Mouse (Mus musculus) cerebellum, adult (tissue): Measurements from ENCODE around the gene Sigirr.
A peak's percentile ranks its signal among the peaks of the same experiment; 100 is the strongest.

Experiments
- ATAC-seq: cut with Nextera tagmentation; 2 replicates; pipeline ENCODE4 v1.9.2; 2017; ENCODE audit warnings: mild to moderate bottlenecking, moderate library complexity, mixed read lengths; ENCODE audit not compliant: insufficient number of reproducible peaks, low FRiP score, low TSS enrichment

Sigirr gene

DNA sequence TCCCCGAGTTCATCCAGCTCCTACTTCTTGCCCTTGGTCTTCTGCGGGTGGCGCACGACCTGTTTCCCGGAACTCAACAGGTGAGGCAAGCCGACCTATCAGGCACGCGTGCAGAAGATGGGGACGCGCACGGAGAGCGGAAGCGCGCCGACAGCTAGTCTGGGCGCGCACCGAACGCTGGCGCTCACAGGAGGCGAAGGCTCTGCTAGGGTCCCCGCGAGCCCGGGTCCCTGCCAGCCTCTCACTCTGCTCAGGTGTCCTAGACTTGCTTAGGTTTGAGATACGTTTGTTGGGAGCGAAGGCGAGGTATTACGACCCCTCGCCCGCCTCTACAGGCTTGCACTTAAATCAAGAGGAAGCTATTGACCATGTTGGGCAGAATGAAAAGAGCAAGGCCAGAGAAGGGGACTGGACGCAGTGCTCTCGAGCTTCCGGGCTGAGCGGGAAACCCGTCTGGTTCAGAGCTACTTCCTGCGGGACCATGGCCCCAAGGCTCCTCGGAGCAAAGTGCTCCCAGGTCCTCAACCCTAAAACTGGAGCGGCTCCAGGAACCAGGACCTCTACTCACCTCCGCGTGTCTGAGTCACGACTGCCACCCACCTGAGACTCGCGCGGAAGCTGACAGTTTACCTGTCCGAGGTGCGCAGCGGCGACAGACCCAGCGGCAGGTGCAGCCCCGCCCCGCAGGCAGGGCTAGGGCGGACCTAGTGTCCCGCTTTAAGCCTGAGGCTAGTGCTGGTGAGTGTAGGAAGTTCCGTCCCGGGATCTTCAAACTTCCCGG, at the start of gene Sigirr:
TSS of gene Sigirr (minus strand) at position 662 of the 781 bp plus-strand sequence.
- ATAC-seq: no peak

- ATAC-seq: no peak
These were observed 48.3 kb upstream of the Sigirr start for GRCm38 (mm10) chr7:141148639-141149038.

DNA sequence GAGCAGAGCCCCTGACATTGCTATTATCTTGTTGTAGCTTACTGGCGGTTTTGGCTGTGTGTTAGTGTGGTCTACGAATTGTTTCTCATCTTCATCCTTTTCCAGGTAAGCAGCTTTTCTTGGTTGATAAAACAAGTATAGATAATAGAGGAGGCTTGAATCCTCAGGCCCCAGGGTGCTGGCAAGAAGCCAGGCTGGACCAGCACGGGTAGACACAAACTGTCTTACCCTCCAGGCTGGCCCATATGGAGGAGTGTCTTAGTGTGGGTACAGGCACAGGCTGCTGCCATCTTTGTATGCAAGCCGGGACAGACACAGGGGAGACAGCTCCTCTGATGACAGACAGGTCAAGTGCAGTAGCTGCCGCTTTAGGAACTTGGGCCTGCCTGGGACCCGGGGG, 46.7 kb upstream of the Sigirr start:
- no peak for ATAC-seq

DNA sequence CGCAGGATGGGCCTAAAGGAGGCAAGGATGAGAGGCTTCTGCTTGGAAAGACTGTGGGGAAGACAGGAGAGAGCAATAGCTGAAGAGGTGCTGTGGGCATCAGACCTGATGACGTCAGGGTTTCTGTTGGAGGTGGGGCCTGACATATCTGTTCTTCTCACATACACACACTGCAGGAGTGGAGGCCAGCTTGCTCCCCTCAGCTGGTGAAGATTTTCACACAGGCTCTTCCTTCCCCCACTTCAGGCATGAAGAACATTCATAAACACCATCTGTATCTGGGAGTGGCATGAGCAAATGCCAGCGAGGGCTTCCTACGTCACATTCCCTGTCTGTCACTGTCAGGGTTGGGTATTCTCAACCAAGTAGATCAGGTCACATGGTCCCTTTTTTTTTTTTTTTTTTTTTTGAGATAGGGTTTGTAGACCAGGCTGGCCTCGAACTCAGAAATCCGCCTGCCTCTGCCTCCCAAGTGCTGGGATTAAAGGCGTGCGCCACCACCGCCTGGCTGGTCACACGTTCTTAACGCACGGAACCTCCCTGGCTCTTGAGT, 45.7 kb upstream of the Sigirr start:
- ATAC-seq: no peak

DNA sequence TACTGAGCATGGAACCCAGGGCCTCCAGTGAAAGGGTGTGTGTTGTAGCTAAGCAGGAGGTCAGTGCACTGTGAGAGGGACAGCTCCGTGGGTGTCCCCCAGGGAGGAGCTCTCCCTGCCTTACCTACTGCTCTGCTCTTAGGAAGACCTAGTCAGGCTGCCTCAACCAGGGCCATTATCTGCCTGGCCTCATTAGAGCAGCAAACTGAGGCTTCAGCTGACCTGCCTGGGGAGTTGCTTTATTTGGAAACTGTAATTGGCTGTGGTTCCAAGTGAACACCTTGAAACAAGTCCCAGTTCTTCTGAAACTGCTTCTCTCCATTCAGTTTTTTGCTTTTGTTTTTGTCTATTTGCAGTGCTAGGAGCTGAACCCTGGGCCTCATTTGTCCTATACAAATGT, 45.0 kb upstream of the Sigirr start:
- peak; percentile 75; the same call in 1 of the 2 replicates for ATAC-seq

DNA sequence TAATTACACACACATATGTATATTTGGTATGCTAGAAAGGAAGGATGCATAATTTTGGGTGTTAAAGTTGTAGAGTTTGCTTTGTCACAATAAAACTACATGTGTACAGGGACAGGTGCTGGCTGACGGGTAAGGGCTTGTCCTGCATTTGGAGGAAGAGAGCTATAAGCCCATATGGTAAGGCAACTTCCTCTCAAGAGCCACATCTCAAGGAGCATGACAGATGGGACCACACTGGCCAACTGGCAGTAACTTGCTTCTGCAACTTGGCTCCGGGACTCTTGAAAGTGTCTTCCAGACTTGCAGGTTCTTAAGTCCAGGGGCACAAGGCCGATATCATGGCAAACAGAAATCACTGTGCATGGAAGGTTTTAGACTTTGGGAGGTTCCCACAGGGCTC, 44.3 kb upstream of the Sigirr start:
- no peak for ATAC-seq

DNA sequence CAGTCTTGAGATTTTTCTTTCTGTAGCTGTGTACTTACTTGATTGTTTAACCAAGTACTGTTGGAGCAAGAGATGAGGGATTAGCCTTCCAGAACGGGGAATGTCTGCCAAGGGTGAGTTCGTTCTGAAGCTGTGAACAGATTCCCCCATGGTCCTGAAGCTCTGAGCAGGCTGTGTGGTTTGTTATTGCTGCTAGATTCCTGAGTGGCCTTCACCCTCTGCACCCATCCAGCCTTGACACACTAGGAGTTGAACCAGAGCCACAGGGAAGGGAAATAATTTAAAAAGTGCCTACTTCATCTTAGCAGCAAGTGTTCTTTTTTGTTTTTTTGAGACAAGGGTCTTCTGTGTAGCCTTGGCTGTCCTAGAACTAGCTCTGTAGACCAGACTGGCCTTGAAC, 43.5 kb upstream of the Sigirr start:
- ATAC-seq: no peak

DNA sequence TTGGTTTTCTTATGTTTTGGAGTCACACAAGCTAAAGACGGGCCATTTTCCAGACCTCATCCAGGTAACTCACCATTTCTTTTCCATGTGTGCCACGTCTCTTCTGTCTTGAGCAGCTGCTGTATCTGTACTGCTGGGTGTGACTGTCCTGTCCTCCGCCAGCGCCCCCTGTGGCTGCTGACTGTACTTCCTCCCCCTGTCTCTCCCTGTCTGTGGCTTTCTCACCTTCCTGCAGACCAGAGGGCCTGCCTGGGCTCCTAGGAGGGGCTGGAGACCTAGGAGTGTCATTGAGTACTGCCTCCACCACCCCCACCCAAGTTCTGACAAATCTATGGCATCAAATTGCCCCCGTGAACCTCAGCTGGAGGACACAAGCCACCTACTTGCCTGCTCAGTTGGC, 42.7 kb upstream of the Sigirr start:
- no peak for ATAC-seq

DNA sequence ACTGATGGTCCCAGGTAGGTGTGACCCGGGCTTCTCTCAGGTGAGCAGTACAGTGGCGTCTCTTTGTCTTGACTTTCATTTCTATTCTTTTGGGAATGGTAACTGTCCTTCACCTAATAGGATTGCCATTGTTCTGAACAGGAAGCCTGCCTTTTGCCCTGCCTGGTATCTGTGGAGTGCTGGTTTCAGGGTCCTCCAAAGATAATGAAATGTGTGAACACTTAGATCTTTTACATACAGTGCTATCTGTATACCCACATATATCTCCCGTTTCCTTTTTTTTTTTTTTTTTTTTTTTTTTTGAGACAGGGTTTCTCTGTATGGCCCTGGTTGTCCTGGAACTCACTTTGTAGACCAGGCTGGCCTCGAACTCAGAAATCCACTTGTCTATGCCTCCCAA, 41.0 kb upstream of the Sigirr start:
- no peak for ATAC-seq

DNA sequence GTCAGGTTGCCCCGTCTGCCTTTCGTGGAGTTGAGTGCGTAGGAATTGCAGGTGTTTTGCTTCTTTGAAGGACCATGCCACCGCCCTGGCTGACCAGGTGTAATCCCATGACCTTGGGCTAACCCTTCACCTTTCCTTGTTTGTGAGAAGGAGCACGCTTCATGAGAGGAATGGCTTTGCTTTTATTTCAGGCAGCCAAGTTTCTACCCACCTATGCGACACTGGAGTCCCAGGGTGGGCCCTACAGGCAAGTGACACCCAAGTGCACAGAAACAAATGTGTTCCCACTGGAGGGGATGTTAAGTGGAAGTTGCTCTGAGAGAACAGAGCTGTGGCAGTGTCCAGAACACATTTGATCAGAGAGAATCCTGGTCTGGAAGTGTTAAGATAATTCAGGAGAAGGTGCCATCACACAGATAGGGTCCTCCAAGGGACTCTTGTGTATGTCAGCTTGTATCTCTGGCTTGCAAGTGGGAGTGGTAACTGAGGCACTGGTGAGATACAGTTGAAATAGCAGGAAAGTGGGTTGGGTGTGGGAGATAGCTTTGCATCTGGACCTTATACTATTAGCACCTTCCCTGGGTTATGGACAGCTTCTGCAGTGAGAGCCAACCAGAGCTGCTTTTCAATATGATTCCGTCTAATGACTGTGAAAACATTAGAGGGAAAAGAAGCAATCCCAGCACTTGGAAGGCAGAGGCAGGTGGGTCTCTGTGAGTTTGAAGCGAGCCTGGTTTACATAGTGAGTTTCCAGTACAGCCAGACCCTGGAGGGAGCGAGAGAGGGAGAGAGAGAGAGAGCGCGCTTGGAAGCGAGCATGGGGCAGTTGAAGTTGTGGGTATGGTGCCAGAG, 31.8 kb upstream of the Sigirr start:
- no peak; the same call in 1 of the 2 replicates for ATAC-seq

DNA sequence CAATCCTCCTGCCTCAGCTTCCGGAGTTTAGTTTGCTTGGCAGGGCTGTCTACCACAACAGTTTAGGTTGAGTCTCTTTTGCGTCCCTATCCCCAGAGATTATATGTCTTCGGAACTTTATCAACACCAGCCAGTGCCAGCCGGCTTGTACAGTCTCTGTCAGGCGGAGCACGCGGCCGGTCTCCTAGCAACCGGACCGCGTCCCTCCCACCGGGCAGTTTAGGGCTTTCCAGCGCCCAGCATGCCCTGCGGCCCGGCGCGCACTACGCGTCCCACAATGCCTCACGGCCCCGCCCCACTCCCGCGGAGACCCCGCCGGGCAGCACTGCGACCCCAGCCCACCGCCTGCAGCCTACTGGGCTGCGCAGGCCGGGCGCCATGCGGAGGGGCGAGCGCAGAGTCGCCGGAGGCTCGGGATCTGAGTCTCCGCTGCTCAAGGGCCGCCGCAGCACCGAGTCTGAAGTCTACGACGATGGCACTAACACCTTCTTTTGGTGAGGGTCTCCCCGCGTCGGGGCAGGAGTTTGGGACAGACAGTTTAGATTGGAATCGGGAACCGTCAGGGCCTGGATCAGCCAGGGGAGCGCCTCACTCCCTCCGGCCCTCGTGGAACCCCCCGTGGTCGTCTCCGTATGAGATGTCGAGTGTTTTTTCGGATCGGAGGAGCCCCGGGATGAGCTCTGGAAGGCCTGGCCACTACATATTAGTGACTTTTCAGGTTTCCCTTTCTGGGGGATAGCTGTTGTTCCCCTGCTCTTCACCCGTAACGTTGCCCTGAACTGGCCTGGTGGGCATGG, 30.9 kb upstream of the Sigirr start:
- ATAC-seq: peak; percentile 92

DNA sequence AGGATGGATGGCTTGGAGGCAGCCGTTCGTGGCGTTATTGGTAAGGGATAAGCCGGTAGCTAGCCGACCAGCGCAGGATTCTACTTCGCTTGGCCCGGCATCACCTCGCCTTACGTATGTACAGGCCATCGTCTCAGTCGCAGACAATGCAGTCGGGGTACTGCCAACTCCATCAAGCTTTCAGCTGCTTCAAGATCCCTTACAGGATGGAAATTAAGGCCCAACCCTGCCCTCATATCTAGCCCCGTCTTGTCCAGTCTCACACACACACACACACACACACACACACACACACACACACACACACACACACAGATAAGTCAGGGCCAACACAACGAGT, 23.1 kb upstream of the Sigirr start:
- no peak for ATAC-seq

DNA sequence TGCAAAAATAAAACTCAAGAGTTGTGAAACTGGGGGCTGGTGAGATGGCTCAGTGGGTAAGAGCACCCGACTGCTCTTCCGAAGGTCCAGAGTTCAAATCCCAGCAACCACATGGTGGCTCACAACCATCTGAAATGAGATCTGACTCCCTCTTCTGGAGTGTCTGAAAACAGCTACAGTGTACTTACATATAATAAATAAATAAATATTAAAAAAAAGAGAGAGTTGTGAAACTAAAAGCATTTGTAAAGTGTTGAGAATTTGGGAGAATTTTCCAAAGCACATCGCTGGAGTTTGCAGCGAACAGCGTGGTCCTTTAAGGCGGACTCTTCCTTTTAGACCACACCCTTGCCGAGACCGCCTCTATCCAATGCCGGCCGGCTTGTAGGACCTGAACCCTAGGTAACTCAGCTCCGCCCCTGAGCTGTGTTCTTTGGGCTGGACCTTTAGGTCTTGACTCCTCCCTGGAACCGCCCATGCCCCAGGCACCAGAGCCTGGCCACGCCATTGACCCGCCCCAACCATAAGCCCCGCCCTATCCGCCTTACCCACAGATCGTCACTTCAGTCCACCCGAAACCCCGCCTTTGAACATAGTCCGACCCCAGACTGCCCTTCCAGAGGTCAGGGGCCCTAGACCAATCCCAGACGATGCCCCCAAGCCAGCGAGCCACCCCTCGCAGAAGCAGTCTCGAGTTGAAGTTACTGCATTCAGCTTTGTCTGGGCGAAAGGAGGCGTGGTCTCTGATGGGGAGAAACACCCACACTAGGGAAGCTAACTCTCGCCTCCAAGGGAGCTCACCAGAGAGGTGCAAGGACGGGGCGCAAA, 22.5 kb upstream of the Sigirr start:
- peak; percentile 99 for ATAC-seq

DNA sequence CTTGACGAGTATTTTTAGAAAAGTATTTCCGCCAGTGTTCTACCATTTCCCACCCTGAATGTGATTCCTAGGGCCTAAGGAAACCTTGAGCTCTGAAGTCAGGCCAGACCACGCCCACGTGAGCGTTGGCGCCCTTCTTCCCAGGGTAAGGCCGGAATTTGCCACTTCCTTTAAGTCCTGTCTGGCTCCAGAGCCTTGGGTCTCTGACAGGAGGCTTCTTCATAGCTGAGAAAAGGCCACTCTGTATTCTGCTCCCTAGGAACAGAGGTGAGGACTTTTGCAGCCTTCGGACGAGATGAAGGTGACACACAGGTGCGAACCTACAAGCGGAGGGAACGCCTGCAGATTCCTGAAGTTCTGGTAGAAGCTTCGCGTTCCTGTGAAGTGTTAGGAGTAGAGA, 21.9 kb upstream of the Sigirr start, which contains the start of gene Ptdss2:
TSS of gene Ptdss2 (plus strand) at position 138 of the 400 bp plus-strand sequence.
- no peak for ATAC-seq

GRCm38 (mm10) chr7:141121051-141121531, 20.7 kb upstream of the Sigirr start:
- no peak for ATAC-seq

- ATAC-seq: no peak
These were observed 20.2 kb upstream of the Sigirr start for GRCm38 (mm10) chr7:141120605-141121004.

DNA sequence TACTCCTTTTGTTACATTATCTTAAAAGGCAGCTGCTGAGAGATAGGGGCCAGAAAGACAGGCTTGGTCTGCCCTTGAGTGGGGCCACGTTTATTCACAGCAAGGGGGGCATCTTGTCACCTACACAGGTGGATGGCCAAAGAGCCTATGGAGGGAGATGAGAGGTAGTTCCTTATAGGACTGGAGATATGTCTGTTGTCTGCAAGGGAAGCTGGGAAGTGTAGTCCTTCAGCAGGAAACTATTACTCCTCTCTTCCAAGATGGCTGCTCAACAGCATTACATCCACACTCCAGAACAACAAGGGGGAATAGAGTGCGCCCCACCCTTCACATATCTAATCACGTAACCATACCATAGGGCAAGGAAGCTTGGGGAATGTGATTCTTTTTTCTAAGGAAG, 19.1 kb upstream of the Sigirr start:
- ATAC-seq: no peak

GRCm38 (mm10) chr7:141117636-141118035, 17.3 kb upstream of the Sigirr start, which contains the start of gene Ano9:
TSS of gene Ano9 (minus strand) at chr7:141117806.
- no peak for ATAC-seq

DNA sequence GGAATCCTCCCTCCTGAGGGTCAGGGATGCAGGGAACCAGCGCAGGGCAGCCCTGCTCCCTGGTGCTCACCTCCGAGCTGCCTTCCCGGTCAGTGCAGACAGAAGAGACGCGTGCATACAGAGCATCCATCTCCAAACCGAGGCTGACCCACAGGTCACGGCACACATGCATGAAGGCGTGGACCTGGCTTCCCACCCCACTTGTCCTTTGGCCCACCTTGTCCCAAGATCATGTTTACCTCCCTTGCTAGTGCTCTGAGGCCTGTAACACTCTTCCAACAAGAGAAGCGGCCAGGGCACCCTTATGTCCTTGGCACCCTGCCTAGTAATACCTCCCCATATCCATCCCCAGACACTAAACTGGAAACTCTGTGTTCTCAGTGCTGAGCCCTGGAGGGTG, 15.5 kb upstream of the Sigirr start:
- ATAC-seq: no peak
